Mouse (Mus musculus): ENCODE measurements around the gene Zfp354c. TPM values are rescaled to one million over a fixed set of nuclear protein-coding genes. Genes with fewer than 3 reads are reported as not detected.

Gene Zfp354c
- polyA plus RNA-seq, 1 experiment from 2014 or later: 24.7 TPM

DNA sequence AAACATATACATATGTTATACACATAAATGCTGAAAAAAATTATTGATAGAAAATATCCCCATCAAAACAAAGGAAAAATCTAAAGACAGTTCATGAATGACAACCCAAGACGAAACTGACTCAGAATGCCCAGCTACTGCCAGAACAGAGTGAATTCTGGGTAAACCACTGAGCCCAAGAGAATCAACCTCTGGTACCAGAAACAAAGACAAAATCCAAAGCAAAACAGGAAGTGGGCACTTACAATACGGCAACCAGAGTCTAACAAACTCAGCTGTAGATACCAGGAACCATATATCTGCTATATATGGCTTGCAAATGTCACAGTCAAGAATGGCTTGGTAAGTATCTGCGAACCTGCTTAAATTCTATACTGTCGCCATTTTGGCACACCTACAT, 8.2 kb upstream of the Zfp354c start:
- WGBS: 73% methylated on average over 4 of the region's 4 CpGs
- H3K9ac ChIP-seq (ENCODE audit: low read length): no peak overlapping the region
- no peak overlapping the region for H3K27ac ChIP-seq (ENCODE audit: low read length)
- H3K4me2 ChIP-seq (ENCODE audit: low read depth, low read length): no peak overlapping the region
- no peak overlapping the region for H3K4me3 ChIP-seq (ENCODE audit: low read length)
- peaks cover 8% of the 10 kb centered on the region; the same call in 1 of the 2 replicates for H3K9me3 ChIP-seq (ENCODE audit: control insufficient read depth, low read length)
- H3K36me3 ChIP-seq (ENCODE audit: control insufficient read depth, insufficient read depth, low read length): peaks cover 3% of the 10 kb centered on the region
- H3K4me1 ChIP-seq (replicated peaks; ENCODE audit: control insufficient read depth, insufficient read depth, low read length): peaks cover 5% of the 10 kb centered on the region; the same call in 1 of the 2 replicates
- ATAC-seq (ENCODE audit: low read depth): no peak
- H3K27me3 ChIP-seq (ENCODE audit: control insufficient read depth, insufficient read depth, low read depth, low read length): no peaks in the 10 kb centered on the region

- peaks cover 8% of the 10 kb centered on the region; the same call in 1 of the 2 replicates for H3K4me1 ChIP-seq (replicated peaks; ENCODE audit: control insufficient read depth, insufficient read depth, low read length)
- peaks cover 13% of the 10 kb centered on the region for H3K36me3 ChIP-seq (ENCODE audit: control insufficient read depth, insufficient read depth, low read length)
- 22% methylated on average over 2 of the region's 2 CpGs for WGBS
- no peak overlapping the region for H3K27ac ChIP-seq (ENCODE audit: low read length)
- no peaks in the 10 kb centered on the region for H3K9me3 ChIP-seq (ENCODE audit: control insufficient read depth, low read length)
- peak overlapping the region; percentile 91 for H3K4me3 ChIP-seq (ENCODE audit: low read length)
- H3K27me3 ChIP-seq (ENCODE audit: control insufficient read depth, insufficient read depth, low read depth, low read length): no peaks in the 10 kb centered on the region
- peak overlapping the region; percentile 64 for H3K4me2 ChIP-seq (ENCODE audit: low read depth, low read length)
- no peak for ATAC-seq (ENCODE audit: low read depth)
- H3K9ac ChIP-seq (ENCODE audit: low read length): peak overlapping the region; percentile 88
These were observed 1.3 kb downstream of the Zfp354c start for GRCm38 (mm10) chr11:50826214-50826613.

DNA sequence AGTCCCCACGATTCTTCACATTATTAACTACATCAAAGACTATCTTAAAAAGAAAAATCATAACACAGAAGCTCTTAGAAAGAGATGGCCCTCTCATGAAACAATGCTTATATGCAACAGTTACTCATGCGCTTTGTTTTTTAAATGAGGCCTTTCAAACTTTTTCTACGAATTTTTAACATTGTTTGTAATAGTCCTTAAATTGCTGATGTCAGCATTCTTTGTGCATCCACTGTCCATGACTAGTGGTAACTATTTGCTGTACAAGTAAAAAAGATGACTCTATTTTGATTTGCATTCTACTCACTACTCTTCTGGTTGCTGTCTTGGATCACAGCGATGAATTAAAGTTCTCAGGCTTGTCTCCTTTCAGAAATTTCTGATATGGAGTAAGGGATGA, 13.3 kb downstream of the Zfp354c start:
- H3K36me3 ChIP-seq (ENCODE audit: control insufficient read depth, insufficient read depth, low read length): peaks cover 76% of the 10 kb centered on the region
- H3K27ac ChIP-seq (ENCODE audit: low read length): no peak overlapping the region
- no peaks in the 10 kb centered on the region for H3K4me1 ChIP-seq (replicated peaks; ENCODE audit: control insufficient read depth, insufficient read depth, low read length)
- WGBS: 96% methylated on average over 4 of the region's 4 CpGs
- peaks cover 31% of the 10 kb centered on the region for H3K9me3 ChIP-seq (ENCODE audit: control insufficient read depth, low read length)
- no peak overlapping the region for H3K9ac ChIP-seq (ENCODE audit: low read length)
- H3K4me2 ChIP-seq (ENCODE audit: low read depth, low read length): no peak overlapping the region
- H3K27me3 ChIP-seq (ENCODE audit: control insufficient read depth, insufficient read depth, low read depth, low read length): no peaks in the 10 kb centered on the region
- H3K4me3 ChIP-seq (ENCODE audit: low read length): no peak overlapping the region
- no peak for ATAC-seq (ENCODE audit: low read depth)

DNA sequence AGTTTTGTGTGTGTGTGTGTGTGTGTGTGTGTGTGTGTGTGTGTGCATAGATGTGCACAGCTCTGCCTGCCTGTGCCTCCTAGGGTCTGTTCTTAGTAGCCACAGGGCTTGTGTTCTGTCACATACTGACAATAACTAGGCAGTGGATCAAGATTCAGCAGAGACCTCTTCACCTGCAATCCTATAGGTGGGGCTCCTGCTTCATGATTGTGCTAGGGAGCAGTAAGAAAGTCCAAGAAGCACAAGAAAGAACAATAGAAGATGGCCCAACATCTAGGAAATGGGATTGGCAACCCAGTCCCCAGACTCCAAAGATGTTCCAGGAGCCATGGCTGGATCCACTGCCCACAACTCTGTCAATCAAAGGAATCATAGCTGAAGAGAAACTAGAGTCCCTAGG, 28.7 kb downstream of the Zfp354c start:
- no peak overlapping the region for H3K4me2 ChIP-seq (ENCODE audit: low read depth, low read length)
- H3K9me3 ChIP-seq (ENCODE audit: control insufficient read depth, low read length): no peaks in the 10 kb centered on the region
- no peak for ATAC-seq (ENCODE audit: low read depth)
- H3K27me3 ChIP-seq (ENCODE audit: control insufficient read depth, insufficient read depth, low read depth, low read length): no peaks in the 10 kb centered on the region
- no peak overlapping the region for H3K27ac ChIP-seq (ENCODE audit: low read length)
- no peaks in the 10 kb centered on the region for H3K36me3 ChIP-seq (ENCODE audit: control insufficient read depth, insufficient read depth, low read length)
- no peaks in the 10 kb centered on the region for H3K4me1 ChIP-seq (replicated peaks; ENCODE audit: control insufficient read depth, insufficient read depth, low read length)
- H3K9ac ChIP-seq (ENCODE audit: low read length): no peak overlapping the region
- H3K4me3 ChIP-seq (ENCODE audit: low read length): no peak overlapping the region

DNA sequence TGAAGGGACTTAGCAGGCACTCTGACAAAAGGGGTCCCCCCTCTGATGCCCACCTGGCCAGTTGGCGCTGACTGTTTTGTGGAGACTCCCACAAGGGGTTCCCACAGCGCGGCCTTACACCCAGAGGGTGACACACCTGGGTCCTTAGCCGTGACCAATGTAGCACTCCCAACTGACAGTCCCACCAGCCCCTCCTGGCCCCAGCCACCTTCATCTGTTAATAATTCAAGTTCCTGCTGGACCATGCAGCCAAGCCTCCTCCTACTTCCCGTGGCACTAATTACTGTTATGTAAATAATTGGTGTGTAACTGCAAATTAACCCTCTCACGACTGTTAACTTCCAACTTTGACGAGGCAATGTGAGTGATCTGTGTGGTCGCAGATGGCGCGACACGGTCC, 29.9 kb downstream of the Zfp354c start:
- Histone ChIP-seq H3K4me3 (ENCODE audit: low read length) (no peak overlapping the region), H3K27me3 (ENCODE audit: control insufficient read depth, insufficient read depth, low read depth, low read length) (no peaks in the 10 kb centered on the region), H3K36me3 (ENCODE audit: control insufficient read depth, insufficient read depth, low read length) (no peaks in the 10 kb centered on the region), H3K9me3 (ENCODE audit: control insufficient read depth, low read length) (no peaks in the 10 kb centered on the region), H3K27ac (ENCODE audit: low read length) (no peak overlapping the region), H3K4me2 (ENCODE audit: low read depth, low read length) (no peak overlapping the region), H3K4me1 (replicated peaks; ENCODE audit: control insufficient read depth, insufficient read depth, low read length) (no peaks in the 10 kb centered on the region), H3K9ac (ENCODE audit: low read length) (no peak overlapping the region)
- 71% methylated on average over 11 of the region's 11 CpGs for WGBS
- ATAC-seq (ENCODE audit: low read depth): no peak

GRCm38 (mm10) chr11:50771006-50771405, 56.5 kb downstream of the Zfp354c start:
- no peak overlapping the region for H3K9ac ChIP-seq (ENCODE audit: low read length)
- H3K4me1 ChIP-seq (replicated peaks; ENCODE audit: control insufficient read depth, insufficient read depth, low read length): peaks cover 6% of the 10 kb centered on the region
- no peaks in the 10 kb centered on the region for H3K27me3 ChIP-seq (ENCODE audit: control insufficient read depth, insufficient read depth, low read depth, low read length)
- no peak overlapping the region for H3K4me3 ChIP-seq (ENCODE audit: low read length)
- H3K36me3 ChIP-seq (ENCODE audit: control insufficient read depth, insufficient read depth, low read length): no peaks in the 10 kb centered on the region; the same call in 1 of the 2 replicates
- WGBS: 91% methylated on average over 1 of the region's 1 CpGs
- ATAC-seq (ENCODE audit: low read depth): no peak
- no peak overlapping the region for H3K4me2 ChIP-seq (ENCODE audit: low read depth, low read length)
- no peak overlapping the region for H3K27ac ChIP-seq (ENCODE audit: low read length)
- H3K9me3 ChIP-seq (ENCODE audit: control insufficient read depth, low read length): no peaks in the 10 kb centered on the region

- Histone ChIP-seq H3K4me3 (ENCODE audit: low read length) (peak overlapping the region; percentile 31), H3K4me1 (replicated peaks; ENCODE audit: control insufficient read depth, insufficient read depth, low read length) (peaks cover 6% of the 10 kb centered on the region), H3K36me3 (ENCODE audit: control insufficient read depth, insufficient read depth, low read length) (no peaks in the 10 kb centered on the region; the same call in 1 of the 2 replicates), H3K9me3 (ENCODE audit: control insufficient read depth, low read length) (no peaks in the 10 kb centered on the region), H3K4me2 (ENCODE audit: low read depth, low read length) (peak overlapping the region; percentile 61), H3K27ac (ENCODE audit: low read length) (peak overlapping the region; percentile 33; the same call in 1 of the 2 replicates), H3K9ac (ENCODE audit: low read length) (no peak overlapping the region), H3K27me3 (ENCODE audit: control insufficient read depth, insufficient read depth, low read depth, low read length) (no peaks in the 10 kb centered on the region)
- peak; percentile 91 for ATAC-seq (ENCODE audit: low read depth)
- WGBS: 10% methylated on average over 14 of the region's 14 CpGs
These were observed 58.4 kb downstream of the Zfp354c start for GRCm38 (mm10) chr11:50768995-50769749.

DNA sequence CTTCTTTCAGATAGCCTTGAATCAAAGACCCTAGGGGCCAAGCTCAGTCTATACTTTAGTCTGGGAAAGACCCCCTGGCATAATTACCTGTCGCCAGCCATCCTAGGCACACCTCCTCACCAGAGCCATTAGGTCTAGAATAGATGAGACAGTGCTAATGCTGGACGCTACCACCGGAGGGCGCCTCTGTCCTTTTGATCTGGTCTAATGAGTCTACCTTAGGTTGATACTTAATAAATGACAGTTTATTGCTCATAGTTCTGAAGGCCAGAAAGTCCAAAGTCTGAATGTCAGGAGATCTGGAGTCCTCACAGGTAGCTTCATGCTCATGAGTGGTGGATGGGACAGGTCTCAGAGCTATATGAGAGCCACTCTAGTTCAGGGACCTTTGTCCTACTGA, 60.5 kb downstream of the Zfp354c start:
- WGBS: 25% methylated on average over 4 of the region's 4 CpGs
- H3K27me3 ChIP-seq (ENCODE audit: control insufficient read depth, insufficient read depth, low read depth, low read length): no peaks in the 10 kb centered on the region

GRCm38 (mm10) chr11:50766461-50766860, 61.1 kb downstream of the Zfp354c start:
- Histone ChIP-seq H3K4me2 (ENCODE audit: low read depth, low read length) (no peak overlapping the region), H3K9ac (ENCODE audit: low read length) (no peak overlapping the region), H3K27me3 (ENCODE audit: control insufficient read depth, insufficient read depth, low read depth, low read length) (no peaks in the 10 kb centered on the region), H3K4me1 (replicated peaks; ENCODE audit: control insufficient read depth, insufficient read depth, low read length) (peaks cover 6% of the 10 kb centered on the region), H3K4me3 (ENCODE audit: low read length) (no peak overlapping the region), H3K36me3 (ENCODE audit: control insufficient read depth, insufficient read depth, low read length) (no peaks in the 10 kb centered on the region), H3K27ac (ENCODE audit: low read length) (no peak overlapping the region), H3K9me3 (ENCODE audit: control insufficient read depth, low read length) (no peaks in the 10 kb centered on the region)
- ATAC-seq (ENCODE audit: low read depth): no peak
- 74% methylated on average over 7 of the region's 7 CpGs for WGBS

More for the DNA sequence above, 60.5 kb downstream of the Zfp354c start:
- Histone ChIP-seq H3K4me1 (replicated peaks; ENCODE audit: control insufficient read depth, insufficient read depth, low read length) (peaks cover 6% of the 10 kb centered on the region), H3K27ac (ENCODE audit: low read length) (no peak overlapping the region), H3K9ac (ENCODE audit: low read length) (no peak overlapping the region), H3K9me3 (ENCODE audit: control insufficient read depth, low read length) (no peaks in the 10 kb centered on the region), H3K4me2 (ENCODE audit: low read depth, low read length) (no peak overlapping the region), H3K36me3 (ENCODE audit: control insufficient read depth, insufficient read depth, low read length) (no peaks in the 10 kb centered on the region), H3K4me3 (ENCODE audit: low read length) (no peak overlapping the region)
- no peak for ATAC-seq (ENCODE audit: low read depth)
